Mouse (Mus musculus) stomach, embryonic 16.5 days (tissue): ENCODE results near the gene Vkorc1. TPM values are rescaled to one million over a fixed set of nuclear protein-coding genes. Genes with fewer than 3 reads are reported as not detected.
"Not testable (repeated sequence)": the region's sequence is repeated elsewhere in the genome, so short reads cannot be mapped to it uniquely, and the experiment has no call there.

ENCODE experiments used
- ATAC-seq: fragments of 200-750 bp; cut with Nextera tagmentation; 2 replicates; pipeline ENCODE4 v1.8.0; 2017; ENCODE audit warnings: moderate number of reproducible peaks, moderate TSS enrichment; ENCODE audit not compliant: insufficient read depth, low FRiP score
- H3K27ac ChIP-seq: fragments of 300-500 bp; sonication (generic); 2 replicates; pipeline ENCODE4 v1.5.1; 2014; ENCODE audit warnings: low read length
- H3K27me3 ChIP-seq: fragments of 300-500 bp; sonication (generic); 2 replicates; pipeline ENCODE4 v1.6.1; 2014; ENCODE audit warnings: low read length, control low read depth, mixed read lengths; ENCODE audit not compliant: control insufficient read depth, insufficient read depth
- H3K36me3 ChIP-seq: fragments of 300-500 bp; sonication (generic); 2 replicates; pipeline ENCODE4 v1.6.1; 2014; ENCODE audit warnings: low read length; ENCODE audit not compliant: control insufficient read depth, insufficient read depth
- H3K4me1 ChIP-seq: fragments of 300-500 bp; sonication (generic); 2 replicates; pipeline ENCODE4 v1.6.1; 2014; ENCODE audit warnings: low read length, control low read depth, mixed read lengths; ENCODE audit not compliant: control insufficient read depth, insufficient read depth
- H3K4me2 ChIP-seq: fragments of 300-500 bp; sonication (generic); 2 replicates; pipeline ENCODE4 v1.6.1; 2014; ENCODE audit warnings: low read depth, low read length, mixed read lengths
- H3K4me3 ChIP-seq: fragments of 300-500 bp; sonication (generic); replicated peaks from 2 replicates; pipeline ENCODE4 v1.5.1; 2014; ENCODE audit warnings: mild to moderate bottlenecking, low read length
- H3K9ac ChIP-seq: fragments of 300-500 bp; sonication (generic); 2 replicates; pipeline ENCODE4 v1.6.1; 2014; ENCODE audit warnings: low read length
- H3K9me3 ChIP-seq: fragments of 300-500 bp; sonication (generic); replicated peaks from 2 replicates; pipeline ENCODE4 v1.6.1; 2016; ENCODE audit warnings: low read length, control low read depth; ENCODE audit not compliant: control insufficient read depth
- WGBS: fragments of 180-500 bp; shearing (Covaris S2); extraction: QIAGEN DNeasy Blood & Tissue Kit; methylation state at CpG from one replicate; pipeline ENCODE4 v1.1.7; 2014; 5-methylcytosine and 5-hydroxymethylcytosine counted together
- polyA plus RNA-seq: library from polyadenylated mRNA; unstranded; fragments of >200 nt; fragmentation: Nextera tagmentation; extraction: Ambion mirVana; gene quantifications from 2 replicates; pipeline ENCODE4 v1.2.1, GENCODE M21; 2015

Vkorc1 gene
- polyA plus RNA-seq, 1 experiment from 2014 or later = 179 TPM

GRCm38 (mm10) chr7:127903971-127904796 lies 8.8 kb upstream of the Vkorc1 start, which contains the start of gene Bckdk:
Gene Bckdk (plus strand): TSS chr7:127904082.
- 6% methylated on average over 38 of the region's 38 CpGs for WGBS
- peak within 1 kb of the TSS; percentile 59 for H3K27ac ChIP-seq
- H3K9ac ChIP-seq = peak within 1 kb of the TSS; percentile 93
- ATAC-seq = peak; percentile 92
- H3K36me3 ChIP-seq = peaks cover 26% of the 10 kb centered on the region
- peak within 1 kb of the TSS; percentile 61 for H3K4me3 ChIP-seq
- H3K4me2 ChIP-seq = peak within 1 kb of the TSS; percentile 89
- H3K27me3 ChIP-seq = no peaks in the 10 kb centered on the region
- H3K4me1 ChIP-seq = peaks cover 9% of the 10 kb centered on the region
- H3K9me3 ChIP-seq = no peaks in the 10 kb centered on the region

- Histone ChIP-seq H3K4me2 (no peak overlapping the region), H3K4me3 (no peak overlapping the region), H3K27me3 (no peaks in the 10 kb centered on the region), H3K9me3 (no peaks in the 10 kb centered on the region), H3K27ac (no peak overlapping the region), H3K9ac (no peak overlapping the region), H3K4me1 (peaks cover 9% of the 10 kb centered on the region), H3K36me3 (peaks cover 12% of the 10 kb centered on the region; the same call in 1 of the 2 replicates)
- no peak for ATAC-seq
- 74% methylated on average over 2 of the region's 2 CpGs for WGBS
Observed at GRCm38 (mm10) chr7:127901772-127902171, 6.4 kb upstream of the Vkorc1 start.

- no peaks in the 10 kb centered on the region for H3K9me3 ChIP-seq
- peak overlapping the region; percentile 67 for H3K27ac ChIP-seq
- no peaks in the 10 kb centered on the region for H3K27me3 ChIP-seq
- no peak overlapping the region for H3K4me2 ChIP-seq
- ATAC-seq = no peak
- H3K9ac ChIP-seq = no peak overlapping the region; the same call in 1 of the 2 replicates
- no peak overlapping the region for H3K4me3 ChIP-seq
- no peaks in the 10 kb centered on the region for H3K36me3 ChIP-seq
- 28% methylated on average over 7 of the region's 7 CpGs for WGBS
- H3K4me1 ChIP-seq = peaks cover 7% of the 10 kb centered on the region
Observed at GRCm38 (mm10) chr7:127899997-127900396, 4.6 kb upstream of the Vkorc1 start.

- Histone ChIP-seq H3K27ac (peak overlapping the region; percentile 31; the same call in 1 of the 2 replicates), H3K4me2 (no peak overlapping the region)
Observed at GRCm38 (mm10) chr7:127898179-127898956, 3.0 kb upstream of the Vkorc1 start.

GRCm38 (mm10) chr7:127897542-127897941 lies 2.1 kb upstream of the Vkorc1 start:
- 84% methylated on average over 7 of the region's 7 CpGs for WGBS
- Histone ChIP-seq H3K4me1 (peaks cover 7% of the 10 kb centered on the region), H3K4me2 (no peak overlapping the region), H3K9me3 (no peaks in the 10 kb centered on the region), H3K9ac (no peak overlapping the region), H3K27ac (no peak overlapping the region), H3K27me3 (no peaks in the 10 kb centered on the region), H3K4me3 (no peak overlapping the region), H3K36me3 (no peaks in the 10 kb centered on the region)
- ATAC-seq = no peak

More at GRCm38 (mm10) chr7:127898179-127898956, 3.0 kb upstream of the Vkorc1 start:
- H3K4me1 ChIP-seq = peaks cover 7% of the 10 kb centered on the region
- ATAC-seq = no peak
- H3K36me3 ChIP-seq = no peaks in the 10 kb centered on the region
- WGBS = 36% methylated on average over 10 of the region's 10 CpGs
- no peak overlapping the region for H3K4me3 ChIP-seq
- H3K9ac ChIP-seq = no peak overlapping the region
- H3K9me3 ChIP-seq = no peaks in the 10 kb centered on the region
- no peaks in the 10 kb centered on the region for H3K27me3 ChIP-seq

DNA sequence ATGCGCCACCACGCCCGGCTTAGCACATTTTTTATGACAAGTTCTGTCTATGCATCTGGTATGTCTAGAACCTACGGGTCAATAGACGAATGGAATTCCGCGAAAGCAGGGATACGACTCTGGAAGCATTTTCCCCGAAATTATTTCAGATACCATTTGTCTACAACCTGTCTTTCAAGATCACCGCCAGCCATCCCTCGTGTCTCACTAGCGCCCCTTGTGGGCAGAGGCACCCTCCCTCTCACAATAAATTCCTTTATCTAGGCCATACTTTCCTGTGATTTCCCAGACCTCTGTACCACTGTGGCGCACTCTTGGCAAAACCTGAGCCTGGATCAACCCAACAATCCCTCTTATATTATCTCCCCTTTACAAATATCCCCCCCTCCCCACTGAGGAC lies 967 bp upstream of the Vkorc1 start:
- H3K9me3 ChIP-seq = no peaks in the 10 kb centered on the region
- ATAC-seq = no peak
- H3K4me3 ChIP-seq = no peak overlapping the region
- H3K4me1 ChIP-seq = peaks cover 7% of the 10 kb centered on the region
- H3K27ac ChIP-seq = no peak overlapping the region
- H3K9ac ChIP-seq = no peak overlapping the region
- H3K4me2 ChIP-seq = no peak overlapping the region
- 60% methylated on average over 13 of the region's 13 CpGs for WGBS
- H3K36me3 ChIP-seq = no peaks in the 10 kb centered on the region
- no peaks in the 10 kb centered on the region for H3K27me3 ChIP-seq

DNA sequence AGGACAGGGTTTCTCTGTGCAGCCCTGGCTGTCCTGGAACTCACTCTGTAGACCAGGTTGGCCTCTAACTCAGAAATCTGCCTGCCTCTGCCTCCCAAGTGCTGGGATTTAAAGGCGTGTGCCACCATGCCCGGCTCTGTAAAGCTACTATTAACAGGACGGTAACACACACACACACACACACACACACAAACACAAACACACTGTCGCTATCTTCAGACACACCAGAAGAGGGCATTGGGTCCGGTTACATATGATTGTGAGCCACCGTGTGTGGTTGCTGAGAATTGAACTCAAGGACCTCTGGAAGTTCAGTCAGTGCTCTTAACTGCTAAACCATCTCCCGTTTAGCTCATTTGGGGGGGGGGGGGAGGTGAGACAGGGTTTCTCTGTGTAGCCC lies 474 bp upstream of the Vkorc1 start:
- WGBS = 63% methylated on average over 7 of the region's 7 CpGs
- H3K36me3 ChIP-seq, H3K4me1 ChIP-seq, ATAC-seq, H3K4me3 ChIP-seq, H3K27ac ChIP-seq, H3K9ac ChIP-seq, H3K9me3 ChIP-seq, H3K27me3 ChIP-seq: not testable (repeated sequence)
- peak overlapping the region; percentile 10; the same call in 1 of the 2 replicates for H3K4me2 ChIP-seq

- H3K4me1 ChIP-seq = peaks cover 7% of the 10 kb centered on the region
- no peaks in the 10 kb centered on the region for H3K27me3 ChIP-seq
- no peaks in the 10 kb centered on the region for H3K9me3 ChIP-seq
- 59% methylated on average over 5 of the region's 5 CpGs for WGBS
- ATAC-seq = no peak
- peak overlapping the region; percentile 79 for H3K4me3 ChIP-seq
- peak overlapping the region; percentile 83 for H3K4me2 ChIP-seq
- peak overlapping the region; percentile 82 for H3K9ac ChIP-seq
- no peaks in the 10 kb centered on the region for H3K36me3 ChIP-seq
- H3K27ac ChIP-seq = peak overlapping the region; percentile 87
Observed at GRCm38 (mm10) chr7:127894480-127894879, 937 bp downstream of the Vkorc1 start.

DNA sequence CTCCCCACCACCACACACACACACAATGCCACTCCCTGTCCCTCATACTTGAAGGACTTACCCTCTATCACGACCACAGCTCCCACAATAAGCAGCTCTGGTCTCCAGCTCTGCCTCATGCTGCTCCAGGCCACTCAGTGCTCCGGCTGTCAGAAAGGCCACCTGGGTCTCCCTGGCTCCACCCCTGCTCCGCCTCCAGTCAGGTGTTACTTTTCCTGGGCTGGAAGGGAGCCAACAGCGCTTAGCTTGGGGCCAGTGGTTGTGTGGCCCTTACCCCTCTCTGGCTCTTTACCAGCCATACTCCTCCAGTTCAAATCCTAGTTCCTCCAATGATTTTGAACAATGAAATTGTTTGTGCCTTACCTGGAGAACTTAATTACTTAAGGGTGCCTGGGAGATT lies 4.6 kb downstream of the Vkorc1 start, which contains the start of gene Prss53:
TSS of gene Prss53 (minus strand) at position 173 of the 400 bp plus-strand sequence.
- H3K27me3 ChIP-seq = no peaks in the 10 kb centered on the region
- WGBS = 26% methylated on average over 4 of the region's 4 CpGs
- peaks cover 7% of the 10 kb centered on the region for H3K4me1 ChIP-seq
- peak; percentile 8; the same call in 1 of the 2 replicates for ATAC-seq
- H3K9me3 ChIP-seq = no peaks in the 10 kb centered on the region
- no peak within 1 kb of the TSS for H3K27ac ChIP-seq
- no peak within 1 kb of the TSS for H3K4me2 ChIP-seq
- no peak within 1 kb of the TSS for H3K9ac ChIP-seq
- 0 out of 2 replicates have a peak, but pooled peaks cover 5% of the 10 kb centered on the region for H3K36me3 ChIP-seq
- no peak within 1 kb of the TSS for H3K4me3 ChIP-seq
